26 mouse cellular contexts compared by ENCODE assay signal in genomic region chr4:34583427-34583826, GRCm38 (mm10).
"Had no signal": no experiment of that assay in that cellular context is flagged by ENCODE, and none has a peak within 500 bp of the region (broad histone marks: within the 10 kb centered on the region; RNA-seq: fewer than 3 reads in every experiment).

No protein-coding gene starts in this region.

- H3K4me1 ChIP-seq: hindbrain, embryonic 15.5 days; limb, embryonic 10.5 days; limb, embryonic 12.5 days; liver, embryonic 15.5 days had no signal

- H3K4me2 ChIP-seq: heart, embryonic 12.5 days; hindbrain, embryonic 13.5 days; hindbrain, embryonic 15.5 days; kidney, embryonic 15.5 days; limb, embryonic 12.5 days; liver, embryonic 11.5 days; liver, embryonic 13.5 days; liver, embryonic 15.5 days had no signal

- DNase-seq: gastrocnemius, postnatal 14 days; gastrocnemius, postnatal 36 days; heart, adult 11 months; heart, adult 2 months; heart, postnatal 36 days; kidney, adult 18-20 months; kidney, adult 9 months; kidney, postnatal 14 days; kidney, postnatal 4 days; liver; liver, embryonic 13.5 days; liver, postnatal 0 days had no signal

- H3K9ac ChIP-seq: heart, embryonic 12.5 days; hindbrain, embryonic 13.5 days; hindbrain, embryonic 15.5 days; kidney, embryonic 15.5 days; limb, embryonic 12.5 days; liver, embryonic 13.5 days; liver, embryonic 15.5 days; liver, postnatal 0 days had no signal

- H3K9me3 ChIP-seq: heart, embryonic 10.5 days; heart, embryonic 12.5 days; hindbrain, embryonic 13.5 days; hindbrain, embryonic 15.5 days; kidney, embryonic 15.5 days; limb, embryonic 10.5 days; limb, embryonic 12.5 days; liver, embryonic 13.5 days; liver, embryonic 15.5 days had no signal

- ATAC-seq: intestine, postnatal 0 days; liver, postnatal 0 days had no signal

- H3K27me3 ChIP-seq: heart, embryonic 12.5 days; hindbrain, embryonic 13.5 days; hindbrain, embryonic 15.5 days; kidney, embryonic 15.5 days; limb, embryonic 12.5 days; liver, embryonic 13.5 days; liver, embryonic 15.5 days had no signal

- H3K4me3 ChIP-seq: heart, adult 2 months; heart, embryonic 10.5 days; heart, embryonic 12.5 days; hindbrain, embryonic 13.5 days; hindbrain, embryonic 15.5 days; kidney, embryonic 15.5 days; layer of hippocampus, adult 2 months; left cerebral cortex, adult 2 months; limb, embryonic 10.5 days; limb, embryonic 12.5 days; liver, embryonic 13.5 days; liver, embryonic 15.5 days had no signal

- H3K27ac ChIP-seq: heart, adult 2 months; heart, embryonic 10.5 days; hindbrain, embryonic 13.5 days; hindbrain, embryonic 15.5 days; hindbrain, postnatal 0 days; kidney, embryonic 15.5 days; kidney, postnatal 0 days; layer of hippocampus, adult 2 months; left cerebral cortex, adult 2 months; limb, embryonic 10.5 days; limb, embryonic 12.5 days; liver, embryonic 13.5 days; liver, embryonic 15.5 days had no signal
